ENCODE assay signal across 19 mouse cellular contexts in the genomic region with DNA sequence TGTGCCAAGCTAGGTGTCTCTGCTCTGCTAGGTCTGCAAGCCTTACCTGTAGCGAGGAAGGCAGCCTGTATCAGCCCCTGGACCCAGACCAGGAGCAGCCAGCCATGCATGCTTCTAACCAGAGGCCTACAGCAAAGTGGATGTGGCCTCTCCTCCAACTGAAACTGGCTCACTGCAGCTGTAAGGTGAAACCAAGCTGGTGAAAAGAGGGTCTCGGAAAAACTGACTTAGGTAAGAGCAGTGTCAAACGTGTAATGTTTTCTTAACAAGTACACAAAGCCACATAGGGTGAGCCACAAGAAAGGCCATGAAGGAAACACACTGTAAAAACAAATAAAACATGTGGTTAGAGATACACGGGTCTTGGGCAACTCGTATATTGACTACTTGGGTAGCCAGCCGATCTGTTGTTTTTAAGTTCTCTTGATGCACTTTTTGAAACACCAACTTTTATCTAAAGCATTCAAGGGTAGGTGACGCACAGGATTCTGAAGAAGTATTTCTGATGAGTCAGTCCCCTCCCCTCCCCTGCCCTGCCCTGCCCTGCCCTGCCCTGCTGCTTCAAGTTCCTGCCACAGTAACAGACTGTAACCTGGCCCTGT. TPM values are rescaled to one million over a fixed set of nuclear protein-coding genes. Genes with fewer than 3 reads are reported as not detected.
DNase-seq lines count a peak whose midpoint lies in the region; ATAC-seq and TF ChIP-seq lines count a peak whose summit lies in the region.
"Had no signal": no experiment of that assay in that cellular context is flagged by ENCODE, and none has a peak within 500 bp of the region (broad histone marks: within the 10 kb centered on the region; RNA-seq: fewer than 3 reads in every experiment).

TSS of gene Tigit (minus strand) at position 169 of the 602 bp plus-strand sequence.

- no peak within 1 kb of the TSS for H3K27ac ChIP-seq in kidney, embryonic 15.5 days
- H3K27ac ChIP-seq in small intestine, adult 2 months (ENCODE audit: insufficient read depth, low read depth, low read length) = peak within 1 kb of the TSS; percentile 44
- no peak within 1 kb of the TSS for H3K27ac ChIP-seq in hindbrain, postnatal 0 days
- H3K27ac ChIP-seq: intestine, embryonic 15.5 days; limb, embryonic 13.5 days; neural tube, embryonic 13.5 days had no signal

- TF ChIP-seq CTCF in small intestine, adult 2 months (IDR thresholded peaks at IDR 0.05; ENCODE audit: extremely low read depth, insufficient read length, insufficient replicate concordance, low read depth, low read length) = no peak
- no peak for TF ChIP-seq CTCF in hindbrain, postnatal 0 days (IDR thresholded peaks at IDR 0.05; ENCODE audit: low read depth)

- TF ChIP-seq POLR2A in small intestine, adult 2 months (IDR thresholded peaks at IDR 0.05; ENCODE audit: low read depth, low read length) = no peak

- H3K4me3 ChIP-seq in kidney, embryonic 15.5 days (replicated peaks) = no peak within 1 kb of the TSS
- no peak within 1 kb of the TSS for H3K4me3 ChIP-seq in small intestine, adult 2 months (ENCODE audit: low read depth, low read length)
- H3K4me3 ChIP-seq in hindbrain, postnatal 0 days (ENCODE audit: low read length) = no peak within 1 kb of the TSS
- H3K4me3 ChIP-seq: intestine, embryonic 15.5 days; limb, embryonic 13.5 days; neural tube, embryonic 13.5 days had no signal

- H3K27me3 ChIP-seq in kidney, embryonic 15.5 days = no peaks in the 10 kb centered on the region
- H3K27me3 ChIP-seq in small intestine, adult 2 months (ENCODE audit: control insufficient read depth, insufficient read depth, low read length) = no peaks in the 10 kb centered on the region
- no peaks in the 10 kb centered on the region for H3K27me3 ChIP-seq in hindbrain, postnatal 0 days (ENCODE audit: insufficient read depth, low read length)
- H3K27me3 ChIP-seq: intestine, embryonic 15.5 days; neural tube, embryonic 13.5 days had no signal

- ATAC-seq in kidney, embryonic 15.5 days (replicated peaks; ENCODE audit: low FRiP score) = 0 out of 2 replicates have a peak, but pooled peaks have one; percentile 36
- peak; percentile 76 for ATAC-seq in activated CD4-positive, CD25-positive, alpha-beta regulatory T cell, adult 4 months
- no peak for ATAC-seq in hindbrain, postnatal 0 days
- ATAC-seq: forebrain, postnatal 0 days; intestine, embryonic 15.5 days had no signal

- H3K4me2 ChIP-seq in kidney, embryonic 15.5 days = no peak within 1 kb of the TSS
- H3K4me2 ChIP-seq in hindbrain, postnatal 0 days (ENCODE audit: low read depth, low read length) = no peak within 1 kb of the TSS
- H3K4me2 ChIP-seq: intestine, embryonic 15.5 days; limb, embryonic 13.5 days; lung, embryonic 14.5 days; neural tube, embryonic 13.5 days had no signal

- WGBS in kidney, embryonic 15.5 days = 65% methylated on average over 7 of the region's 7 CpGs
- WGBS in small intestine, adult 2 months = 51% methylated on average over 7 of the region's 7 CpGs
- 82% methylated on average over 7 of the region's 7 CpGs for WGBS in hindbrain, postnatal 0 days

- H3K9me3 ChIP-seq in kidney, embryonic 15.5 days (replicated peaks) = no peaks in the 10 kb centered on the region
- no peaks in the 10 kb centered on the region for H3K9me3 ChIP-seq in hindbrain, postnatal 0 days (ENCODE audit: low read length)
- H3K9me3 ChIP-seq: G1E; intestine, embryonic 15.5 days; limb, embryonic 13.5 days; neural tube, embryonic 13.5 days had no signal

- DNase-seq in kidney, postnatal 36 days = no peak
- DNase-seq in CD4-positive, CD25-positive, alpha-beta regulatory T cell, adult 2 months (ENCODE audit: low read depth, low spot score) = peak; percentile 82
- no peak for DNase-seq in left cerebral cortex, postnatal 4 days
- no peak for DNase-seq in urinary bladder, adult 2 months (ENCODE audit: low spot score)
- DNase-seq in hindbrain, postnatal 0 days (ENCODE audit: low spot score) = no peak
- DNase-seq: forebrain, postnatal 0 days; kidney, postnatal 10 days; layer of hippocampus, postnatal 36 days; lung, embryonic 14.5 days had no signal

- H3K9ac ChIP-seq in kidney, embryonic 15.5 days = no peak within 1 kb of the TSS
- no peak within 1 kb of the TSS for H3K9ac ChIP-seq in hindbrain, postnatal 0 days (replicated peaks; ENCODE audit: low read length)
- H3K9ac ChIP-seq: forebrain, postnatal 0 days; intestine, embryonic 15.5 days; limb, embryonic 13.5 days; lung, embryonic 14.5 days; neural tube, embryonic 13.5 days had no signal

- no peaks in the 10 kb centered on the region; the same call in 1 of the 2 replicates for H3K4me1 ChIP-seq in kidney, embryonic 15.5 days
- H3K4me1 ChIP-seq in small intestine, adult 2 months (ENCODE audit: control insufficient read depth, insufficient read depth, insufficient read length, low read length) = no peaks in the 10 kb centered on the region
- no peaks in the 10 kb centered on the region for H3K4me1 ChIP-seq in hindbrain, postnatal 0 days (ENCODE audit: insufficient read depth, low read length)
- H3K4me1 ChIP-seq: intestine, embryonic 15.5 days; limb, embryonic 13.5 days; neural tube, embryonic 13.5 days had no signal

- intact Hi-C loops in left cerebral cortex, postnatal 4 days (cut with DNase I) = no loop called here

- no peaks in the 10 kb centered on the region for H3K36me3 ChIP-seq in kidney, embryonic 15.5 days
- no peaks in the 10 kb centered on the region for H3K36me3 ChIP-seq in small intestine, adult 2 months (ENCODE audit: control insufficient read depth, insufficient read depth, low read length)
- no peaks in the 10 kb centered on the region for H3K36me3 ChIP-seq in hindbrain, postnatal 0 days (ENCODE audit: insufficient read depth, low read length)
- H3K36me3 ChIP-seq: G1E; intestine, embryonic 15.5 days; limb, embryonic 13.5 days; neural tube, embryonic 13.5 days had no signal

RNA-seq across cellular contexts. Expression of gene Tigit, which starts in this region (rescaled TPM):
- not detected in 2 replicates for polyA plus RNA-seq in kidney, embryonic 15.5 days (2015; fragmentation: Nextera tagmentation; extraction: Ambion mirVana)
- polyA plus RNA-seq in activated CD4-positive, CD25-positive, alpha-beta regulatory T cell, adult 4 months (2017; shearing (Covaris generic)) = 100 to 1,000 TPM; 390 to 542 TPM
- polyA plus RNA-seq in small intestine, adult 2 months (2012; rRNA removed) = 5.0 and 8.6 TPM in 2 replicates
- not detected for total RNA-seq in left cerebral cortex, postnatal 4 days (2021)
- 0.13 and 0.29 TPM in 2 replicates for polyA plus RNA-seq in urinary bladder, adult 2 months (2012; rRNA removed)
- total RNA-seq in hindbrain, postnatal 0 days (2014; rRNA removed) = not detected in 2 replicates
- polyA plus RNA-seq in hindbrain, postnatal 0 days (2015; fragmentation: Nextera tagmentation; extraction: Ambion mirVana) = 0.31 TPM in 1 of 2 replicates, not detected in the other
- total RNA-seq: forebrain, postnatal 0 days; G1E; gastrocnemius, postnatal 4 days; layer of hippocampus, postnatal 36 days had no signal
- polyA plus RNA-seq: cortical plate, adult 2 months; G1E; heart, postnatal 0 days; intestine, embryonic 15.5 days; limb, embryonic 13.5 days; lung, embryonic 14.5 days; neural tube, embryonic 13.5 days had no signal

Comparison
In these comparisons a context has a peak if more than half of its experiments do, and no peak if none do; other contexts are left out.
1. RNA of gene Tigit (polyA plus RNA-seq): 390 to 542 TPM in activated CD4-positive, CD25-positive, alpha-beta regulatory T cell, adult 4 months; 5.0 to 8.6 TPM in small intestine, adult 2 months, 0.31 TPM in hindbrain, postnatal 0 days, 0.13 to 0.29 TPM in urinary bladder, adult 2 months and not detected in kidney, embryonic 15.5 days; every median in the first group is over 10 times any median in the second.
2. Peak in ATAC-seq in kidney, embryonic 15.5 days; RNA of the gene not detected or under 1 TPM.